Mouse (Mus musculus): ENCODE results near the gene Dip2c.

DNA sequence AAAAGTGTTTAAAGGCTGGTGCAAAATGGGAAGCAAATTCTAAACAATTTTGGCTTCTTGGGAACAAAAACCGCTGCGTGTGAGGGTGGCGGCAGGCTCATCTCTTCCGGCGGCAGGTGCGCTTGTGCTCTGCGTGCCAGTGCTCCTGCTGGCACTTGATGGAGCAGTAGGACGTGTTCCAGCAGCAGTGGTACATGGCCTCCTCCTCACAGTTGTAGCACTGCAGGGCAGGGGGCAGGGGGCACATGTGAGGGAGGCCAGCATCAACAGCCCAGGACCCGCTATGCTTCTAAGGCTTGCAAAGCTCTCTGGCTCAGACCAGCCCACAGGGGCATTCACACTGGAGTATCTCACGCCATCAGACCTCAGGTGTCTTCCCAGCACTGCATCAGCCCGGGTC is 410.4 kb downstream of the Dip2c start:
- no peak for TF ChIP-seq CTCF (IDR thresholded peaks at IDR 0.05; ENCODE audit: low read depth)
- TF ChIP-seq EP300 (IDR thresholded peaks at IDR 0.05; ENCODE audit: low read depth): no peak

All from heart, postnatal 0 days (tissue).